Mouse (Mus musculus) small intestine, adult 2 months (tissue): ENCODE results near the gene Camk2n1.

Source experiments
- CTCF ChIP-seq: fragments of 200-500 bp; IDR thresholded peaks from 2 replicates; pipeline ENCODE4 v1.5.1; 2012; ENCODE audit warnings: low read depth, mild to moderate bottlenecking, control low read depth, inconsistent platforms, low read length, moderate library complexity, mixed read lengths; ENCODE audit not compliant: insufficient replicate concordance, insufficient read length; ENCODE audit errors: extremely low read depth
- POLR2A ChIP-seq: fragments of 200-500 bp; IDR thresholded peaks from 2 replicates; pipeline ENCODE4 v1.6.1; 2012; ENCODE audit warnings: low read depth, mild to moderate bottlenecking, control low read depth, inconsistent platforms, low read length, moderate library complexity

DNA sequence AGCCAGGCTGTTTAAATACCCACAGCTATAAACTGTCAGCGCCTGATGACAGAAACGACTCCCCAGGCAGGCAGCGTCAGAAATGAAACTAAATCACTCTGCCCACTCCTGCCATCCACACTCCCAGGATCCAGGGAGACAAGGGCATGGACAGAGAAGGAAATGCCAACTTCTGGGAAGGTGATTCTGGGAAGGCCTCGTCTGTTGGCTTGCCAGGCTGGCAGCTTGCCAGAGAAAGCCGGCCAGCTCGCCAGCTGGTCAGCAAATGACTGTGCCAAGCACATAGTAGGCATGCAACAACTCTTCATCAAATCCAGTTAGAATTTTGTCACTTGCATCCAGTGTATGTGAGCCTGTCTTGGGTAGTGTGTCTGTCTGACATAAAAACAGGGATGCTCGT, 17.1 kb downstream of the Camk2n1 start:
- TF ChIP-seq POLR2A (no peak), CTCF (no peak)
